Mouse (Mus musculus): ENCODE results near the gene Vopp1.

GRCm38 (mm10) chr6:57823461-57823860 is 1.5 kb downstream of the Vopp1 start:
- TF ChIP-seq CTCF (IDR thresholded peaks at IDR 0.05; ENCODE audit: insufficient read depth, low read length) (no peak), POLR2A (IDR thresholded peaks at IDR 0.05; ENCODE audit: borderline replicate concordance, extremely low read depth, low read depth, low read length) (no peak)
